Mouse (Mus musculus) cortical plate, adult 2 months (tissue): ENCODE measurements around the gene Lsm4. TPM values are rescaled to one million over a fixed set of nuclear protein-coding genes. Genes with fewer than 3 reads are reported as not detected.

Experiments used
- H3K27ac ChIP-seq: fragments of 200-500 bp; 2 replicates; pipeline ENCODE4 v1.5.1; 2012; ENCODE audit warnings: low read length, control low read depth, inconsistent platforms; ENCODE audit not compliant: insufficient read depth
- H3K4me1 ChIP-seq: fragments of 200-500 bp; 2 replicates; pipeline ENCODE4 v1.6.1; 2011; ENCODE audit warnings: low read length; ENCODE audit not compliant: control insufficient read depth, insufficient read depth
- H3K4me3 ChIP-seq: fragments of 200-500 bp; 2 replicates; pipeline ENCODE4 v1.5.1; 2011; ENCODE audit warnings: mild to moderate bottlenecking, low read length, control low read depth; ENCODE audit not compliant: insufficient read depth
- CTCF ChIP-seq: fragments of 200-500 bp; IDR thresholded peaks from 2 replicates; pipeline ENCODE4 v1.5.1; 2011; ENCODE audit warnings: mild to moderate bottlenecking, control low read depth, low read length; ENCODE audit not compliant: insufficient read depth; ENCODE audit errors: extremely low read depth
- POLR2A ChIP-seq: fragments of 200-500 bp; IDR thresholded peaks from 2 replicates; pipeline ENCODE4 v1.6.1; 2011; ENCODE audit warnings: mild to moderate bottlenecking, low read length, control low read depth; ENCODE audit not compliant: insufficient read depth; ENCODE audit errors: extremely low read depth
- polyA plus RNA-seq: library from polyadenylated mRNA; depleted of rRNA; stranded (reverse); fragments of >200 nt; gene quantifications from 2 replicates; pipeline ENCODE4 v1.2.3, GENCODE M21; 2012

The Lsm4 gene
- polyA plus RNA-seq, 1 experiment: 100 TPM

- no peak overlapping the region for H3K27ac ChIP-seq
- H3K4me1 ChIP-seq: no peaks in the 10 kb centered on the region
- no peak overlapping the region for H3K4me3 ChIP-seq
- TF ChIP-seq POLR2A: no peak
- TF ChIP-seq CTCF: no peak
Observed at GRCm38 (mm10) chr8:70635527-70635926, 37.5 kb upstream of the Lsm4 start.

- TF ChIP-seq POLR2A (no peak), CTCF (no peak)
- Histone ChIP-seq H3K27ac (no peak overlapping the region), H3K4me1 (no peaks in the 10 kb centered on the region)
Observed at GRCm38 (mm10) chr8:70636838-70637237, 36.2 kb upstream of the Lsm4 start.

GRCm38 (mm10) chr8:70638752-70639151 is 34.3 kb upstream of the Lsm4 start:
- Histone ChIP-seq H3K4me3 (no peak overlapping the region), H3K27ac (no peak overlapping the region), H3K4me1 (no peaks in the 10 kb centered on the region)
- TF ChIP-seq POLR2A (no peak), CTCF (no peak)

More at GRCm38 (mm10) chr8:70636838-70637237, 36.2 kb upstream of the Lsm4 start:
- H3K4me3 ChIP-seq: no peak overlapping the region

GRCm38 (mm10) chr8:70643019-70643418 is 30.0 kb upstream of the Lsm4 start:
- TF ChIP-seq CTCF: no peak
- no peak for TF ChIP-seq POLR2A
- Histone ChIP-seq H3K4me1 (no peaks in the 10 kb centered on the region), H3K27ac (no peak overlapping the region), H3K4me3 (no peak overlapping the region)

- TF ChIP-seq POLR2A (no peak), CTCF (no peak)
- no peaks in the 10 kb centered on the region for H3K4me1 ChIP-seq
- H3K27ac ChIP-seq: no peak overlapping the region
- H3K4me3 ChIP-seq: no peak overlapping the region
Observed at GRCm38 (mm10) chr8:70644065-70644464, 29.0 kb upstream of the Lsm4 start.

- TF ChIP-seq POLR2A (no peak), CTCF (no peak)
- H3K27ac ChIP-seq: no peak overlapping the region
- H3K4me3 ChIP-seq: no peak overlapping the region
- no peaks in the 10 kb centered on the region for H3K4me1 ChIP-seq
Observed at GRCm38 (mm10) chr8:70645501-70646224, 27.4 kb upstream of the Lsm4 start.

GRCm38 (mm10) chr8:70646369-70646768 is 26.7 kb upstream of the Lsm4 start:
- Histone ChIP-seq H3K4me1 (no peaks in the 10 kb centered on the region), H3K4me3 (no peak overlapping the region), H3K27ac (no peak overlapping the region)
- TF ChIP-seq POLR2A (no peak), CTCF (no peak)

- Histone ChIP-seq H3K4me1 (no peaks in the 10 kb centered on the region), H3K4me3 (no peak overlapping the region), H3K27ac (no peak overlapping the region)
- TF ChIP-seq POLR2A (no peak), CTCF (no peak)
Observed at GRCm38 (mm10) chr8:70646775-70647174, 26.3 kb upstream of the Lsm4 start.

- Histone ChIP-seq H3K4me3 (no peak overlapping the region), H3K4me1 (no peaks in the 10 kb centered on the region), H3K27ac (no peak overlapping the region)
- TF ChIP-seq CTCF: no peak
- TF ChIP-seq POLR2A: no peak
Observed at GRCm38 (mm10) chr8:70647343-70648163, 25.5 kb upstream of the Lsm4 start.

GRCm38 (mm10) chr8:70648164-70648442 is 24.9 kb upstream of the Lsm4 start:
- no peak overlapping the region for H3K4me3 ChIP-seq
- TF ChIP-seq CTCF (no peak), POLR2A (no peak)
- H3K4me1 ChIP-seq: no peaks in the 10 kb centered on the region
- no peak overlapping the region for H3K27ac ChIP-seq
